ENCODE assay signal across 24 mouse cellular contexts in the genomic region with DNA sequence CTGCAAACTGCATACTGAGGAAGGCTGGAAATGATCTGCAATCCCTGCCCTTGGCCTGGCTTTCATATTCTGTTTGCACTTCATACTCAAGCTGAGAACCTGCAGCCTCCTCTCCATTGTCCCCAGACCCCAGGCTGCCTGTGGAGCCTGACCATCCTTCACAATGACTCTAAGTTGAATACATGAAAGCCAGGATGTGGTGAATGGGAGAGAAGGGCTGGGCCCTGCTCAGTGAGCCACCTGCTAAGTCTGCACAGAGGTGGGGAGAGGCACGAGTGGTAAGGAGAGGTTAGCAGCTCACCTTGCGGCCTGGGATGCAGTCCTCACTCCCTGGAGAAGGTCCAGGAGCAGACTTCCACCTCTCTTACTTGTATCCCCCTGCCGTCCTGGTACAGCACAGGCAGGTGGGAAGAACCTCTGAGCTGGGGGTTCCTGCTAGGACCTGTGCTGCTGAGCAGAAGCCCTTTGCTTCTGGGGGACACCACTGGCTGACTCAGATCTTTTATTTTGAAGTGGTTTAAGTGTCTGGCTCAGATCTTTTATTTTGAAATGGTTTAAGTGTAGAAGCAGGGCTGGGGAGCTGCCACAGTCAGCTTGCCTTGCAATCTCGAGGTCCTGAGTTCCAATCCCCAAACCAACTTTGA. TPM values are rescaled to one million over a fixed set of nuclear protein-coding genes. Genes with fewer than 3 reads are reported as not detected.
DNase-seq lines count a peak whose midpoint lies in the region; ATAC-seq lines count a peak whose summit lies in the region.
"Had no signal": no experiment of that assay in that cellular context is flagged by ENCODE, and none has a peak within 500 bp of the region (broad histone marks: within the 10 kb centered on the region; RNA-seq: fewer than 3 reads in every experiment).

No protein-coding gene starts in this region.

- 58% methylated on average over 4 of the region's 4 CpGs for WGBS in heart, embryonic 11.5 days (ENCODE audit: insufficient replicate concordance)
- 56% methylated on average over 4 of the region's 4 CpGs for WGBS in kidney, embryonic 15.5 days

- no peaks in the 10 kb centered on the region for H3K36me3 ChIP-seq in heart, embryonic 11.5 days (ENCODE audit: control insufficient read depth, insufficient read depth, low read length)
- no peaks in the 10 kb centered on the region for H3K36me3 ChIP-seq in kidney, embryonic 15.5 days
- H3K36me3 ChIP-seq: embryonic facial prominence, embryonic 12.5 days; forebrain, embryonic 12.5 days; hindbrain, embryonic 12.5 days; limb, embryonic 12.5 days; neural tube, embryonic 15.5 days had no signal

- H3K27ac ChIP-seq in heart, embryonic 11.5 days (ENCODE audit: low read depth, low read length) = peak overlapping the region; percentile 35; the same call in 1 of the 2 replicates
- 0 out of 2 replicates have a peak overlapping the region, but pooled peaks have one; percentile 39 for H3K27ac ChIP-seq in kidney, embryonic 15.5 days
- H3K27ac ChIP-seq: embryonic facial prominence, embryonic 12.5 days; forebrain, embryonic 12.5 days; hindbrain, embryonic 12.5 days; limb, embryonic 12.5 days; neural tube, embryonic 15.5 days; stomach, postnatal 0 days had no signal

- H3K4me3 ChIP-seq in heart, embryonic 11.5 days (ENCODE audit: low read depth, low read length) = no peak overlapping the region
- H3K4me3 ChIP-seq in kidney, embryonic 15.5 days (replicated peaks) = no peak overlapping the region
- H3K4me3 ChIP-seq: embryonic facial prominence, embryonic 12.5 days; forebrain, embryonic 12.5 days; hindbrain, embryonic 12.5 days; limb, embryonic 12.5 days; neural tube, embryonic 15.5 days had no signal

- H3K27me3 ChIP-seq in heart, embryonic 11.5 days (ENCODE audit: control insufficient read depth, insufficient read depth, low read length) = no peaks in the 10 kb centered on the region
- H3K27me3 ChIP-seq in kidney, embryonic 15.5 days = no peaks in the 10 kb centered on the region
- H3K27me3 ChIP-seq: embryonic facial prominence, embryonic 12.5 days; hindbrain, embryonic 12.5 days; limb, embryonic 12.5 days; neural tube, embryonic 15.5 days had no signal

- H3K4me1 ChIP-seq in heart, embryonic 11.5 days (ENCODE audit: control insufficient read depth, insufficient read depth, low read length) = peaks cover 15% of the 10 kb centered on the region
- H3K4me1 ChIP-seq in kidney, embryonic 15.5 days = no peaks in the 10 kb centered on the region
- H3K4me1 ChIP-seq: embryonic facial prominence, embryonic 12.5 days; forebrain, embryonic 12.5 days; hindbrain, embryonic 12.5 days; limb, embryonic 12.5 days; neural tube, embryonic 15.5 days had no signal

- no peak overlapping the region for H3K4me2 ChIP-seq in heart, embryonic 11.5 days
- H3K4me2 ChIP-seq in kidney, embryonic 15.5 days = no peak overlapping the region
- H3K4me2 ChIP-seq: embryonic facial prominence, embryonic 12.5 days; forebrain, embryonic 12.5 days; hindbrain, embryonic 12.5 days; limb, embryonic 12.5 days; liver, embryonic 11.5 days; midbrain, embryonic 11.5 days; neural tube, embryonic 15.5 days had no signal

- H3K9me3 ChIP-seq in heart, embryonic 11.5 days (replicated peaks; ENCODE audit: control insufficient read depth, low read length) = no peaks in the 10 kb centered on the region
- H3K9me3 ChIP-seq in kidney, embryonic 15.5 days (replicated peaks) = no peaks in the 10 kb centered on the region
- H3K9me3 ChIP-seq: embryonic facial prominence, embryonic 12.5 days; forebrain, embryonic 12.5 days; hindbrain, embryonic 12.5 days; limb, embryonic 12.5 days; neural tube, embryonic 15.5 days had no signal

- no peak for DNase-seq in heart, postnatal 36 days
- DNase-seq in kidney, postnatal 4 days = no peak
- peak; percentile 44 for DNase-seq in ES-CJ7 (ENCODE audit: low read depth, low spot score)
- peak; percentile 89 for DNase-seq in R1 (ENCODE audit: low read depth, low spot score)
- DNase-seq in right cerebral cortex, adult 2 months (ENCODE audit: low spot score in 2 of 2) = no peak
- DNase-seq: cerebellum, adult 18-20 months; cerebellum, postnatal 14 days; kidney, postnatal 25 days; liver, postnatal 0 days; lung, postnatal 10 days; right cerebral cortex, postnatal 14 days; thymus, adult 2 months had no signal

- intact Hi-C loops in heart, postnatal 36 days (cut with DNase I) = no loop called here

- H3K9ac ChIP-seq in heart, embryonic 11.5 days (ENCODE audit: low read depth, low read length) = no peak overlapping the region
- no peak overlapping the region for H3K9ac ChIP-seq in kidney, embryonic 15.5 days
- H3K9ac ChIP-seq: embryonic facial prominence, embryonic 12.5 days; forebrain, embryonic 12.5 days; hindbrain, embryonic 12.5 days; limb, embryonic 12.5 days; liver, postnatal 0 days; neural tube, embryonic 15.5 days had no signal

- no peak for ATAC-seq in heart, embryonic 11.5 days (replicated peaks; ENCODE audit: insufficient number of reproducible peaks, low FRiP score, low TSS enrichment)
- no peak for ATAC-seq in kidney, embryonic 15.5 days (replicated peaks; ENCODE audit: low FRiP score)
- ATAC-seq: intestine, postnatal 0 days; liver, postnatal 0 days had no signal

RNA-seq across cellular contexts. Expression of a gene that starts 51.5 kb away (rescaled TPM):
- polyA plus RNA-seq in heart, embryonic 11.5 days (2014; fragmentation: Nextera tagmentation; extraction: Ambion mirVana) = 11.6 and 16.2 TPM in 2 replicates
- total RNA-seq in heart, postnatal 36 days (2021) = 100 to 1,000 TPM; 108 to 112 TPM
- 15.3 and 15.6 TPM in 2 replicates for polyA plus RNA-seq in kidney, embryonic 15.5 days (2015; fragmentation: Nextera tagmentation; extraction: Ambion mirVana)
- total RNA-seq: megakaryocyte progenitor cell, adult 5-6 weeks had no signal

Comparison
In these comparisons a context has a peak if more than half of its experiments do, and no peak if none do; other contexts are left out.
1. DNase-seq: peak in ES-CJ7 (single experiment) and R1 (single experiment); none in heart, postnatal 36 days (0 of 2), kidney, postnatal 4 days (0 of 2) and right cerebral cortex, adult 2 months (0 of 2).